In the genomic region with DNA sequence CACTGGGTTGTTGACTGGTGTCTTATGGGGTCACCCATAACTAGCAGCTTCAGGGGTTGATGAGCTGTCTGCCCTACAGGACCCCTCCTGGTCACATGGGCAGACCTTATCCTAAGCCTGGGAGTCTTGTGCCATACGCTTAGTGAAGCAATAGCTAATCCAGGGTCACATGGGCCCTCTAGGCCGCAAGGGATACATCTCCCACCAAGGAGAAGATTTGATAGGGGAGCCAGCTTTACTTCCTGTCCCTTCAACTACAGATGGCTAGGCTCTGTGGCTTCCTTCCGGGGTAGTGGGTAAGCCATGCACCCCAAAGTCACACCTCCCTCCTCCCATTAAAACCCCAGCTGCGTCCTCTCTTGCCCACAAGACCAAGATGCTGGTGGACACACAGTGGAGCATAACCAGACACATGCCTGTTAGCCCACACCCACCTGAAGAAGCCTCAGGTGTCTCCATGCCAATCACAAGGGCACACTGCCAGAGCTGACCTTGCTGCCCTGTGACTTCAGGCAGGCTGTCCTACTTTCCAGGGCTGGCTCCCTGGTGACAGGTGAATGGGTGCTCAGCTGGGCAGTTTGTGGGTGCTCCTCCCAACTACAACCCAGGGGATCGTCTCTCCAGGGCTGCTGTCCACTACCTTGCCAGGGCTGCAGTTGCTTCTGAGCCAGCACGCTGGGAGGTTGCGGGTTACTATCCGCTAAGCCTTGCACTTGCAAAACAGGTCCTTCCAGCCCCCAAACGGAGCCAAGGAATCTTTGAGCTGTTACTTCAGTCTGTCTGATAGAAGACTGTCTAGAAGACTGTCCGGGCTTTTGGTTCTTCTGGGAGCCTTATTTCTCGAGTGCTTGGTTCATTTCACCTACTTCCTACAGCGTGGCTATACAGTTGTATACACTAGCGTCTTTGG, we compare ENCODE assay signal across 12 mouse cellular contexts. TPM values are rescaled to one million over a fixed set of nuclear protein-coding genes. Genes with fewer than 3 reads are reported as not detected.
DNase-seq lines count a peak whose midpoint lies in the region; ATAC-seq and TF ChIP-seq lines count a peak whose summit lies in the region.
"Had no signal": no experiment of that assay in that cellular context is flagged by ENCODE, and none has a peak within 500 bp of the region (broad histone marks: within the 10 kb centered on the region; RNA-seq: fewer than 3 reads in every experiment).

Gpr132 (minus strand) TSS at position 51 of the 910 bp plus-strand sequence.

- TF ChIP-seq CTCF in lung, adult 2 months (IDR thresholded peaks at IDR 0.05; ENCODE audit: insufficient read depth, low read length) = no peak

- no peak for TF ChIP-seq POLR2A in lung, adult 2 months (IDR thresholded peaks at IDR 0.05; ENCODE audit: borderline replicate concordance, extremely low read depth, low read depth, low read length)

- ATAC-seq in granulocyte monocyte progenitor cell, adult 5-6 weeks (replicated peaks; ENCODE audit: poor library complexity, severe bottlenecking) = peak; percentile 70

- WGBS in lung, adult 2 months = 56% methylated on average over 13 of the region's 13 CpGs

- no peak within 1 kb of the TSS for H3K4me3 ChIP-seq in lung, adult 2 months (replicated peaks; ENCODE audit: extremely low read depth, low read depth, low read length)
- H3K4me3 ChIP-seq: heart, adult 2 months; limb, embryonic 15.5 days had no signal

- no peak for DNase-seq in lung, adult 2 months
- DNase-seq in lung, postnatal 36 days = no peak
- DNase-seq in T-cell, adult 2 months (ENCODE audit: low spot score) = peak; percentile 72
- peak; percentile 79 for DNase-seq in thymus, postnatal 0 days (ENCODE audit: low spot score)
- DNase-seq in frontal cortex, postnatal 10 days (ENCODE audit: low spot score in 2 of 2) = no peak
- no peak for DNase-seq in layer of hippocampus, adult 9-11 months
- no peak for DNase-seq in gastrocnemius, postnatal 10 days
- DNase-seq: cerebellum, postnatal 36 days; heart, adult 2 months; right cerebral cortex, postnatal 14 days had no signal

- H3K4me1 ChIP-seq in lung, adult 2 months (ENCODE audit: control insufficient read depth, insufficient read depth, low read length) = 0 out of 2 replicates have a peak, but pooled peaks cover 2% of the 10 kb centered on the region

RNA-seq across cellular contexts. Expression of gene Gpr132, which starts in this region (rescaled TPM):
- polyA plus RNA-seq in lung, adult 2 months (2012; rRNA removed) = 9.2 and 12.9 TPM in 2 replicates
- 10.4 and 20.5 TPM in 2 replicates for total RNA-seq in granulocyte monocyte progenitor cell, adult 5-6 weeks (2014; fragmentation: Nextera tagmentation)
- 5.8 and 6.2 TPM in 2 replicates for total RNA-seq in granulocyte monocyte progenitor cell, adult 5-6 weeks (2017)
- 26.6 and 28.5 TPM in 2 replicates for polyA plus RNA-seq in thymus, postnatal 0 days (2015; fragmentation: Nextera tagmentation; extraction: Ambion mirVana)
- total RNA-seq in gastrocnemius, postnatal 10 days (2021) = under 1 TPM in 1 of 2 experiments, not detected in 1; 0.09 TPM

Comparison
In these comparisons a context has a peak if more than half of its experiments do, and no peak if none do; other contexts are left out.
1. RNA of gene Gpr132 (total RNA-seq): 5.8 to 20.5 TPM in granulocyte monocyte progenitor cell, adult 5-6 weeks; 0.09 TPM in gastrocnemius, postnatal 10 days; every median in the first group is over 4 times any median in the second.
2. DNase-seq: peak in T-cell, adult 2 months (single experiment) and thymus, postnatal 0 days (single experiment); none in lung, adult 2 months (single experiment), lung, postnatal 36 days (single experiment), frontal cortex, postnatal 10 days (0 of 2), layer of hippocampus, adult 9-11 months (single experiment) and gastrocnemius, postnatal 10 days (single experiment).